Mouse (Mus musculus) layer of hippocampus, adult 9-11 months (tissue): ENCODE measurements around the gene Nab2.
"Not testable (repeated sequence)": the region's sequence is repeated elsewhere in the genome, so short reads cannot be mapped to it uniquely, and the experiment has no call there.

Experiments
- DNase-seq: peaks from one replicate; pipeline ENCODE4 v3.0.0; 2022

Nab2 gene

GRCm38 (mm10) chr10:127671276-127671675 is 2.9 kb upstream of the Nab2 start:
- DNase-seq = no peak

DNA sequence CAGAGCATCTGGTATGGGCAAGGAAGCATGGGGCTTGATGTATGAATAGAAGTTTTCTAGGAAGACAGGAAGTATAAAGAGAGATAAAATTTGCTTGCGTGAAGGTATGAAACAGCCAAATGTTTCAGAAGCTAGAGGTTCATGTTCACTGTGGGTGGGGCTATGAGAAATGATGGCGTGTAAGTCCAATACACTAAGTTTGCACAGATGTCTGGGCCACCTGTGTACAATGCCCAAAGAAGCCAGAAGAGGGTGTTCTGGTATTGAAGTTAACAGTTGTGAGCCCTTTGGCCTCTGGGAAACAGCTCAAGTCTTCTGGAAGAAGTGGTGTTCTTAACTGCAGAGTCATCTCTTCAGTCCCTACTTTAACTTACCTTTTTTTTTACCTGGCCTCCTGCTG is 1.8 kb upstream of the Nab2 start:
- no peak for DNase-seq

- peak; percentile 55 for DNase-seq
Measured at GRCm38 (mm10) chr10:127669170-127669569, 802 bp upstream of the Nab2 start.

DNA sequence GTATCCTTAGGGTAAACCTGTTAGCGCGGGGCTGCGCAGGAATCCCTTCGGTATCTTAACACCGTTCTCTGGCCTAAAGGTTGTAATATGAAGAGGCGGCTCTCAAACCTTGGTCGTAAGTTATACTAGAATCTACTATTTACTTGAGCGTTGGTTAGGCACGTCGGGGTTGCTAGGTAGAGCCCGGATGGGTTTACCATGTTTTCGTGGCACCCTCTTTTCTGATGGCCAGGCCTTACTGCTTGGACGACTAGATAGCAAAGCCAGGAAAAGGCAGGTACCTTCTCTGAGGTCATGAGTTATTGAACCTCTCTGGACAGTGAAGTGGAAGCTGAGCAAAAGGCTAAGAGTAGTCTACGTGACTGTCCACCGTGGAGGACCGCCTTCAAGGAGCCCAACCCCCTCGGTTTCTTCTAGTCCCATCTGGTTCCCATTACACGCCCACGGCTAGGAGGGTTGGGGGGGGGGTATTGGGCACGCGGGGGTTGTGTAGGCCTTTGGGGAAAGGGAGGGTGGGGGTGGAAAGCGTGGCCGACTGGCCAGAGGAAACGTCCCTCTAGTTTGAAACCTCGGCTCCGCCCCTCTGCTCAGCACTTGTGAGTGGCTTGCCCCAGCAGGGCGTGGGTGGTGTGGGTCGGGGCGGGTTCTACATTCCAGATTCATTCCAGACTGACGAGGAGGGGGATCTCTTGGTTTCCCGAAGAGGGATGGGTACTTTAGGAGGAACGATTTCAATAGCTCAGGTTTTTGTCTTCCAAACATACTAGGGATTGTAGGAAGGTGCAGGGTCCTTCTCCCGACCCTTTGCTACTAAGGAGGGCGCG is 887 bp downstream of the Nab2 start:
- peak; percentile 91 for DNase-seq

DNA sequence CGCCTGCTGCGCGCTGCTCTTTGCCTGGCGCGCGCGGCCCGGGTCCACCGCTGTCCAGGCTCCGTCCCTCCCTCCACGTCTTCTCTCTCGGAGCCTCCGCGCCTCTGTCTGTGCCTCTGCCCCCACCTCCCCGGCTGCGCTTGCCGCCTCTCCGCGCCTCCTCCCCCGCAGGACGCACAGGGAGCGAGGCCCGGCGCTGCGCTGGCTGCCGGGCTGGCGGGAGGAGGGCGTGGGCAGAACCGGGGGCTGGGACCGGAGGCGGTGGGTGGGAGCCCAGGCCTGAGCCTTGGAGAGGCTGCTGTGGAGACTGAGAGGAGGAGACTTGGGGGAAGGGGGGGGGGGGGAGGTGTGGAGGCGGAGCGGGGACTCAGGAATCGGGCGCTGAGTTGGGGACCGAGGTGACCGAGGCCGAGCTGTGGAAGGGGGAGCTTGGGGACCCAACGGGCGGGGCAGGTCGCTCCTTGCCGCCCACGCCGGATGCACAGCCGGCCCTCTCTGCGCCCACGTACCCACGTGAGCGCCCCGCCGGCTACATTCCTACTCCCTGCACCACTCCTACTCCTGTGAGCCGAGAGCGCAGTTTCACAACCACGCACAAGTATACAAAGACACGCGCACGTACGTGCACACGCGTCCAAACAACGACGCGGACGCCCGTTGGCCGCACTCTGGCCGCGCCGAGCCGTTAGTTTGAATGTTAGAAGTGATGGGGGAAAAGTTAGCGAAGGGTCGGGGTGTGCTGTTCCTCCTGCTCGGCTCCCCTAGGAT is 1.7 kb downstream of the Nab2 start, which contains the start of gene Nemp1:
Nemp1 (plus strand) TSS at position 401 of the 768 bp plus-strand sequence.
- DNase-seq = peak; percentile 89

- no peak for DNase-seq
Measured at GRCm38 (mm10) chr10:127665366-127666181, 2.8 kb downstream of the Nab2 start.

DNA sequence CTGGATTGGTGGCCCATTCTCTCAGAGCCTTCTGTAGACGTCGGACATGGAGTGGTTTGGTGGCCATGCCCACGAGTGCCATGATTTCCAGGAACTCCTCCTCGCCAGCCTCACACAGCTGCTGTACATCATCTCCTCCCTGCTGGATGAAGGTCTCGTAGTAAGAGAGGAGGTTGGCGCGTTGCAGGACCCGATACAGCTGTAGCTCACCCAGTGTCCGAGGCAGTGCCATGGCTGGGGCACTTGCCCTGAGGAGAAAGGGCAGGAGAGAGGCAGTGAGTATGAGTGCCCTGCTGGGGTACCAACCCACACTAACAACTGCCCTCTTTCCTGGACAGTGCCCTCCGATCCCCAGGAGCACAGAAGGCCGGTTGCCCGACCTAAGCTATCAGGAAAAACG is 3.5 kb downstream of the Nab2 start:
- DNase-seq = no peak

- no peak for DNase-seq
Measured at GRCm38 (mm10) chr10:127664166-127664565, 4.2 kb downstream of the Nab2 start.

- DNase-seq = no peak
Measured at GRCm38 (mm10) chr10:127663590-127663989, 4.8 kb downstream of the Nab2 start.

DNA sequence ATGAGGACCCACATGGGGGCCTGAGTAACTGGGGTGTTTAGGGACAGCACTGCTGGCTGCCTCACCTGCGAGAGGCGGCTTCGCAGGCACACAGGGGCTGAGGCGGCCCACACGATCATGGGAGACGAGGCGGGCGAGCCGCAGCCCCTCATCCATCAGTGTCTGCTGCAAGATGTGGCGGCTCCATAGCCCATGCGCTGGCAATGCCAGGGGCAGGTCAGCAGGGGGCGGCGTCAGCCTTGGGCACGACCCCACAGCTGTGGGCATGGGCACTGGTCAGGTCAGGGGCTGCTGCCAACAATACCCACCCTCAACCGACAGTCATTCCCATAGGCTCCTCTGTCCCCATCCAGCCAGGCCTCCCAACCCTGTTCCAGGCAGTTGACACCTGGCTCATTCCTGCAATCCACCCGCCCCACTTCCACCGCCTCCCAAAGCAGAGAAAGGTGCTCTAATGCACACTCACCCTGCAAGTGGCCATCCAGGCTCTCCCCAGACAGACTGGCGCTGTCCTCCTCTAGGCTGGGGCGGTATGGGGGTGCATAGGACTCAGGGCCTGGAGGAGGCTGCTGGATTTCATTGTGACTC is 5.6 kb downstream of the Nab2 start:
- DNase-seq = no peak

DNA sequence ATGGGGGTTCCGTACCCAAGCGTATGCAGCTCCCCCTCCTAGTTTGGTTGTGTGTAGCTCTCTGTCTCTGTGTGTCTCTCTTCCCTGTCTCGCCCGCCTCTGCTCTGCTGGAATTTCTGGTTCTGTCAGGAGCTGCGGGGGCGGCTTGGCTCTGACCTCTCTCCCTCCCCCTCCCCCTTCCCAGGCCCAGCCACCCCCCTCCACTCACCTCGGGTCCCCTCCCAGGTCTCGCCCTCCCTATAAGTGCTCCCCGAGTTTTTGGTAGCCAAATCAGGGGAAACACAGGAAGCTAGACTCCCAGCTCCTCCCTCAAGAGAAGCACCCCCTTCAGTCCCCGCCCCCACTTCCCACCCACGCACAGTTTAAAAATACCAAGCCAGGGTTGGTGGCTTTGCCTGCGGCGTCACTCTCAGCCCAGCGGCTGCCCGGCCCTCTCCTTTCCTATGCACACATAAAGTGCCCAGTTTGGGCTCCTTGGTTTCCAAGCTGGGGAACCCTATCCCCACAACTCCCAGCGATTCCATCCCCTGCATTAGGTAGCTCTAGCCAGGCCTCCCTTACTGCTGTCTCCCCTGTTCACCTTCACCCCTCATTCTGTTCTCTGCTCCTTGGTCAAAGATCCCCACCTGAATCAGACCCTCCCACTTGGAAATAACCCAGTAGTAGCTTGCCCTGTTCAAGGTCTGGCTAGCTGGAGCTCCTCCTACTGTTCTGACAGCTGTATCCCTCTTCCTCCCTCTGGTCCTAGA is 6.3 kb downstream of the Nab2 start:
- DNase-seq = peak; percentile 61

GRCm38 (mm10) chr10:127661291-127661914 is 7.0 kb downstream of the Nab2 start:
- DNase-seq = no peak

GRCm38 (mm10) chr10:127659551-127659950 is 8.8 kb downstream of the Nab2 start:
- no peak for DNase-seq

DNA sequence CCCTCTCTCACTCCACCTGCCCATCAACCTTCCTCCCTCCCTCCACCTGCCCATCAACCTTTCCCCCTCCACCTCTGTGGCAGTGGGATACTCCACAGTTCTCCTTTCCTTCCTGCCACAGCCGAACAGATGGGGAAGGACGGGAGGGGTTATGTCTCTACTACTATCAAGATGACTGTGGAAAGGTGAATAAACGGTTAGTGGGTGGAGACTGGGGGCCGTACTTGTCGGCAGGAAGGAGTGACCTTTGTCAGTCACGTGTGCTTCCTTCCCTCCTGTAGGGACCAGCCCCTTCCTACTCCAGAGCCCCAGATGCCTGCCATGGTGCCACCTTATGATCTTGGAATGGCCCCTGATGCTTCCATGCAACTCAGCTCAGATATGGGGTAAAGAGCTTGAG is 10.3 kb downstream of the Nab2 start:
- DNase-seq = no peak

DNA sequence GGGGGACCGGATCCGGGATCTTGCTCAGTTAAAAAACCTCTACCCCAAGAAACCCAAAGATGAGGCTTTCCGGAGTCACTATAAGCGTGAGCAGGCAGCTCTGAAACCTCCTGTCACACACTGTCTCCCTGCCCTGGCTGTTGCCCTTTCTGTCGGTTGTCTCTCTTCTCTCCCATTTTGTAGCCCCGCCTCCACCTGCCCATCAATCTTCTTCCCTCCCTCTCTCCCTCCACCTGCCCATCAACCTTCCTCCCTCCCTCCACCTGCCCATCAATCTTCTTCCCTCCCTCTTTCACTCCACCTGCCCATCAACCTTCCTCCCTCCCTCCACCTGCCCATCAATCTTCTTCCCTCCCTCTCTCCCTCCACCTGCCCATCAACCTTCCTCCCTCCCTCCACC is 10.8 kb downstream of the Nab2 start:
- DNase-seq = not testable (repeated sequence)

- DNase-seq = no peak
Measured at GRCm38 (mm10) chr10:127654970-127655579, 13.3 kb downstream of the Nab2 start.

DNA sequence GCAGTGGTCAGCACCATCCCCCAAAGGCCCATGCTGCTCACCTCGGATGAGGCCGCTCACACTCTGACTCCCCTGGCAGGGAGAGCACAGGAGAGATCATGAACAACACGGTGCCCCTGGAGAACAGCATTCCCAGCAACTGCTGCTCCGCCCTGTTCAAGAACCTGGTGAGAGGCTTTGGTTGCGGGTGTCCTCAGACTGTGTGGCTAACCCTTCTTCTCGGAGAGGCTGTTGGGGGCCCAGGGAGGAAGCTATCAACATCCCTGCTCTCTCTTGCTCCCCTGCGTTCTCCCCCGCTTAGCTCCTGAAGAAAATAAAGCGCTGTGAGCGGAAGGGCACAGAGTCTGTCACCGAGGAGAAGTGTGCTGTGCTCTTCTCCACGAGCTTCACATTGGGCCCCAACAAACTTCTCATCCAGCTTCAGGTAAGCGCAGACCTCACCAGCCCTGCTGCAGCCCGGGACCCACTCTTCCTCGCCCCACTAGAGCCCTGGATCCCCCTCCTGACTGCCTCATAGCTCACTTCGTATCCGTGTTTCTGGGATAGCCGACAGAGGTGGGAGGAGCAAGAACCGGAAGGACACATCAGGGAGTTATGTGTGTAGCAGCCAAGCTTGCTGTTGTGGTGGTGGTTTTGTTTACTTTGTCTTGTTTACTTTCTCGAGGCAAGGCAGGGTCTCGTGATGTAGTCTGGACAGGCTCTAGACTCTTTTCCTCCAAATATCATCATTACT is 15.3 kb downstream of the Nab2 start:
- DNase-seq = no peak

- DNase-seq = no peak
Measured at GRCm38 (mm10) chr10:127645791-127646190, 22.6 kb downstream of the Nab2 start.

DNA sequence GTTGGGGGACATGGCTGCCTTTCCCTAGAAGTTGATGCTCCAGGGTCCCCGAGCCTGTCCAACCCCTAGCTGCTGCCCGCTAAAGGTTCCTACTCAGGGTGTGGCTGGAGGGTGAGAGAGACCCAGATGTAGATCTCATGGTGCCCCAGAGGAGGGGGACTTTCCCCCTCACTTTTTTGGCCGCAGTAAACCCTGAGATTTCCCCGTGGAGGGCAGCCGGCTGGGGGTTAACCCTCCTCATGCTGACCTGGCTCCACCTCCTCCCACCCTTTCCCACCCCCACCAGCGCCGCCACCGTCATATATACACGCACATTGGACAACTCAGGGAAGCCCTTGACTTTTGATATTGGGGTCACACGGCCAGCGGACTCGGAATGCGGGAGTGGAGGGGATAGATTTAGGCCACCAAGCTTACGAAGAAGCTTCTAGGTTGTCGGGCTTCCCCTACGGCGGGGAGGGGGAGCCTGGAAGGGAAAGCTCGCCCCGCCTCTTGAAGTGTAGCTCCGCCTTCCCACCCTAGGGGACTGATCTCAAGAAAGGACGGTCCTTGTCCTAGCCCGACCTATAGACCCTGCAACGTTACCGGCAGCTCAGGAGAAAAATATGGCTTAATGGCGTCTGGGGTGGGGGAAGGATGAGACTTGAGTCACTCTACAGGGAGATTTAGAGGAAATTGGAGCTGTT is 24.7 kb downstream of the Nab2 start:
- no peak for DNase-seq
